Mouse (Mus musculus) adrenal gland, adult 18-20 months (tissue): ENCODE data around the gene Zfp820. TPM values are rescaled to one million over a fixed set of nuclear protein-coding genes. Genes with fewer than 3 reads are reported as not detected.
"Not testable (repeated sequence)": the region's sequence is repeated elsewhere in the genome, so short reads cannot be mapped to it uniquely, and the experiment has no call there.

Experiments used
- DNase-seq, 2 experiments: peaks; one replicate each; pipeline ENCODE4 v3.0.0; 2021 to 2022; ENCODE audit warnings: low spot score in 2 of 2
- long read RNA-seq, 2 experiments: library from polyadenylated mRNA; stranded (forward); transcript quantifications; one replicate each; pipeline ENCODE4 v2.0.0; 2021
- total RNA-seq, 2 experiments: library from RNA; stranded (reverse); gene quantifications; 1 replicate in 1 of 2; 2 replicates in 1 of 2; pipeline ENCODE4 v1.2.3; 2021

Gene Zfp820
- total RNA-seq: 1 to 10 TPM; 1.2 to 1.5 TPM
- long read RNA-seq, experiment 1: 0 reads
- long read RNA-seq, experiment 2, partial matches to known transcripts: 0 of 1 reads
- long read RNA-seq, experiment 2, other reads (novel, unspliced or antisense): 0 of 1 reads

- DNase-seq: peak; percentile 28 to 31
Observed at GRCm38 (mm10) chr17:21845545-21846321, at the start of gene Zfp820. Gene Zfp820 (minus strand): TSS chr17:21845772.

- no peak for DNase-seq
Observed at GRCm38 (mm10) chr17:21871256-21871655, 25.7 kb upstream of the Zfp820 start.

- DNase-seq: not testable (repeated sequence)
Observed at GRCm38 (mm10) chr17:21846322-21846582, 680 bp upstream of the Zfp820 start.

- DNase-seq: no peak
Observed at GRCm38 (mm10) chr17:21838510-21838909, 7.1 kb downstream of the Zfp820 start.

- not testable (repeated sequence) for DNase-seq
Observed at GRCm38 (mm10) chr17:21801373-21801772, 44.2 kb downstream of the Zfp820 start.

GRCm38 (mm10) chr17:21792256-21792655, 53.3 kb downstream of the Zfp820 start:
- DNase-seq: no peak

GRCm38 (mm10) chr17:21770336-21770735, 75.2 kb downstream of the Zfp820 start:
- DNase-seq: no peak

Other genes with a start within 250 kb of the Zfp820 start
- gene Zfp983, start 195.1 kb downstream of the Zfp820 start, total RNA-seq: 1 to 10 TPM; 5.6 to 5.7 TPM
- not detected for gene Gm10226, start 153.9 kb downstream of the Zfp820 start, total RNA-seq
- gene Zfp760, start 138.0 kb downstream of the Zfp820 start, total RNA-seq: 1 to 10 TPM; 4.7 to 5.0 TPM
- gene Zfp229, start 115.0 kb downstream of the Zfp820 start, total RNA-seq: 1 to 10 TPM; 7.8 TPM
- 1 to 10 TPM; 1.3 to 2.0 TPM for gene Zfp995, start 64.2 kb upstream of the Zfp820 start, total RNA-seq
- gene Zfp942, start 116.7 kb upstream of the Zfp820 start, total RNA-seq: 1 to 10 TPM; 7.5 TPM
- 10 to 100 TPM; 10.9 to 12.6 TPM for gene Zfp943, start 116.8 kb upstream of the Zfp820 start, total RNA-seq